In genomic region chr2:6795995-6796588, GRCm38 (mm10) we compare ENCODE assay signal across 24 mouse cellular contexts.
DNase-seq lines count a peak whose midpoint lies in the region; ATAC-seq and TF ChIP-seq lines count a peak whose summit lies in the region.
"Had no signal": no experiment of that assay in that cellular context is flagged by ENCODE, and none has a peak within 500 bp of the region (broad histone marks: within the 10 kb centered on the region; RNA-seq: fewer than 3 reads in every experiment).

No protein-coding gene starts in this region.

- H3K27ac ChIP-seq in hindbrain, embryonic 10.5 days = peak overlapping the region; percentile 43
- H3K27ac ChIP-seq in hindbrain, embryonic 16.5 days (ENCODE audit: low read depth, low read length) = no peak overlapping the region
- no peak overlapping the region for H3K27ac ChIP-seq in lung, embryonic 14.5 days (ENCODE audit: low read depth)
- H3K27ac ChIP-seq in hindbrain, embryonic 13.5 days = peak overlapping the region; percentile 52; the same call in 1 of the 2 replicates
- H3K27ac ChIP-seq: embryonic facial prominence, embryonic 15.5 days; forebrain, embryonic 10.5 days; heart, embryonic 10.5 days had no signal

- no peaks in the 10 kb centered on the region for H3K9me3 ChIP-seq in hindbrain, embryonic 10.5 days
- H3K9me3 ChIP-seq in hindbrain, embryonic 16.5 days (ENCODE audit: control insufficient read depth, low read length) = no peaks in the 10 kb centered on the region
- H3K9me3 ChIP-seq in lung, embryonic 14.5 days (ENCODE audit: low read depth, low read length) = no peaks in the 10 kb centered on the region
- H3K9me3 ChIP-seq in hindbrain, embryonic 13.5 days = no peaks in the 10 kb centered on the region
- H3K9me3 ChIP-seq: embryonic facial prominence, embryonic 15.5 days; forebrain, embryonic 10.5 days; G1E; heart, embryonic 10.5 days had no signal

- no peak overlapping the region for H3K4me2 ChIP-seq in hindbrain, embryonic 16.5 days (ENCODE audit: low read length)
- H3K4me2 ChIP-seq in lung, embryonic 14.5 days = no peak overlapping the region
- H3K4me2 ChIP-seq in hindbrain, embryonic 13.5 days = no peak overlapping the region
- H3K4me2 ChIP-seq: embryonic facial prominence, embryonic 15.5 days had no signal

- no peak overlapping the region for H3K4me3 ChIP-seq in hindbrain, embryonic 10.5 days
- no peak overlapping the region for H3K4me3 ChIP-seq in hindbrain, embryonic 16.5 days (ENCODE audit: low read length)
- H3K4me3 ChIP-seq in lung, embryonic 14.5 days (ENCODE audit: low read depth, low read length) = no peak overlapping the region
- H3K4me3 ChIP-seq in hindbrain, embryonic 13.5 days = no peak overlapping the region
- H3K4me3 ChIP-seq: embryonic facial prominence, embryonic 15.5 days; erythroblast, embryonic 14.5 days; forebrain, embryonic 10.5 days; heart, embryonic 10.5 days had no signal

- no peak for TF ChIP-seq CTCF in lung, embryonic 14.5 days (IDR thresholded peaks at IDR 0.05; ENCODE audit: low read depth)

- no peak for DNase-seq in hindbrain, embryonic 10.5 days (ENCODE audit: low spot score)
- peak; percentile 58 for DNase-seq in lung, embryonic 14.5 days
- DNase-seq in lung, postnatal 4 days = no peak
- DNase-seq in brain, adult 2 months (ENCODE audit: low read depth, low spot score) = peak; percentile 51
- DNase-seq in left cerebral cortex, adult 11 months (ENCODE audit: low spot score) = no peak
- DNase-seq: adrenal gland, adult 8-10 months; adrenal gland, postnatal 36 days; cerebellum, adult 11 months; cerebellum, adult 8-10 months; cerebellum, postnatal 14 days; gastrocnemius, postnatal 10 days; heart, adult 18-20 months; heart, postnatal 10 days; heart, postnatal 4 days had no signal

- ATAC-seq in hindbrain, embryonic 16.5 days = no peak
- peak; percentile 38; the same call in 1 of the 2 replicates for ATAC-seq in lung, embryonic 14.5 days (ENCODE audit: insufficient read depth)
- no peak for ATAC-seq in hindbrain, embryonic 13.5 days (ENCODE audit: low FRiP score)
- ATAC-seq: CD4-positive, CD25-positive, alpha-beta regulatory T cell, adult 4 months; forebrain, embryonic 14.5 days; intestine, embryonic 16.5 days had no signal

- H3K27me3 ChIP-seq in hindbrain, embryonic 10.5 days (ENCODE audit: insufficient read depth, poor library complexity, severe bottlenecking) = no peaks in the 10 kb centered on the region
- no peaks in the 10 kb centered on the region for H3K27me3 ChIP-seq in hindbrain, embryonic 16.5 days (replicated peaks; ENCODE audit: control insufficient read depth, insufficient read depth, low read length)
- no peaks in the 10 kb centered on the region for H3K27me3 ChIP-seq in lung, embryonic 14.5 days (ENCODE audit: insufficient read depth, low read length)
- H3K27me3 ChIP-seq in hindbrain, embryonic 13.5 days = no peaks in the 10 kb centered on the region
- H3K27me3 ChIP-seq: embryonic facial prominence, embryonic 15.5 days had no signal

- WGBS in hindbrain, embryonic 10.5 days = 65% methylated on average over 5 of the region's 5 CpGs
- 35% methylated on average over 5 of the region's 5 CpGs for WGBS in hindbrain, embryonic 16.5 days
- 38% methylated on average over 5 of the region's 5 CpGs for WGBS in lung, embryonic 14.5 days
- WGBS in hindbrain, embryonic 13.5 days = 27% methylated on average over 5 of the region's 5 CpGs

- H3K36me3 ChIP-seq in hindbrain, embryonic 10.5 days = 0 out of 2 replicates have a peak, but pooled peaks cover under 1% of the 10 kb centered on the region
- no peaks in the 10 kb centered on the region for H3K36me3 ChIP-seq in hindbrain, embryonic 16.5 days (ENCODE audit: control insufficient read depth, insufficient read depth, low read length)
- H3K36me3 ChIP-seq in lung, embryonic 14.5 days (ENCODE audit: insufficient read depth) = no peaks in the 10 kb centered on the region
- no peaks in the 10 kb centered on the region for H3K36me3 ChIP-seq in hindbrain, embryonic 13.5 days
- H3K36me3 ChIP-seq: embryonic facial prominence, embryonic 15.5 days; forebrain, embryonic 10.5 days; G1E; heart, embryonic 10.5 days had no signal

- peaks cover 46% of the 10 kb centered on the region for H3K4me1 ChIP-seq in hindbrain, embryonic 10.5 days (replicated peaks)
- peaks cover 20% of the 10 kb centered on the region for H3K4me1 ChIP-seq in hindbrain, embryonic 16.5 days (ENCODE audit: control insufficient read depth, insufficient read depth, low read depth, low read length)
- H3K4me1 ChIP-seq in lung, embryonic 14.5 days (ENCODE audit: insufficient read depth) = no peaks in the 10 kb centered on the region
- peaks cover 46% of the 10 kb centered on the region for H3K4me1 ChIP-seq in hindbrain, embryonic 13.5 days (replicated peaks)
- H3K4me1 ChIP-seq: embryonic facial prominence, embryonic 15.5 days had no signal

- H3K9ac ChIP-seq in hindbrain, embryonic 16.5 days (ENCODE audit: low read depth, low read length) = no peak overlapping the region
- H3K9ac ChIP-seq in lung, embryonic 14.5 days = no peak overlapping the region
- no peak overlapping the region for H3K9ac ChIP-seq in hindbrain, embryonic 13.5 days
- H3K9ac ChIP-seq: embryonic facial prominence, embryonic 15.5 days had no signal

Comparison
In these comparisons a context has a peak if more than half of its experiments do, and no peak if none do; other contexts are left out.
1. DNase-seq: peak in lung, embryonic 14.5 days (single experiment) and brain, adult 2 months (single experiment); none in hindbrain, embryonic 10.5 days (single experiment), lung, postnatal 4 days (0 of 2) and left cerebral cortex, adult 11 months (single experiment).
2. H3K27ac ChIP-seq: peak in hindbrain, embryonic 10.5 days (single experiment) and hindbrain, embryonic 13.5 days (single experiment); none in hindbrain, embryonic 16.5 days (single experiment) and lung, embryonic 14.5 days (single experiment).